Mouse (Mus musculus) heart, adult 2 months (tissue): ENCODE measurements around the gene Bcorl1. TPM values are rescaled to one million over a fixed set of nuclear protein-coding genes. Genes with fewer than 3 reads are reported as not detected.

ENCODE experiments used
- DNase-seq, 2 experiments: peaks; one replicate each; pipeline ENCODE4 v3.0.0; 2021
- H3K27ac ChIP-seq: fragments of 200-600 bp; 2 replicates; pipeline ENCODE4 v1.8.1; 2022
- H3K27me3 ChIP-seq: fragments of 200-500 bp; 2 replicates; pipeline ENCODE4 v1.6.1; 2012; ENCODE audit warnings: mild to moderate bottlenecking, low read length, inconsistent platforms, mixed read lengths; ENCODE audit not compliant: control insufficient read depth, insufficient read depth
- H3K36me3 ChIP-seq: fragments of 200-500 bp; 2 replicates; pipeline ENCODE4 v1.6.1; 2012; ENCODE audit warnings: low read length, inconsistent platforms; ENCODE audit not compliant: control insufficient read depth, insufficient read depth
- H3K4me1 ChIP-seq: fragments of 200-500 bp; 2 replicates; pipeline ENCODE4 v1.6.1; 2011; ENCODE audit warnings: low read length; ENCODE audit not compliant: control insufficient read depth, insufficient read depth
- H3K4me3 ChIP-seq: fragments of 200-600 bp; 2 replicates; pipeline ENCODE4 v1.8.1; 2022
- H3K79me2 ChIP-seq: fragments of 200-500 bp; replicated peaks from 2 replicates; pipeline ENCODE4 v1.6.1; 2012; ENCODE audit warnings: mild to moderate bottlenecking, inconsistent platforms, low read length, moderate library complexity, mixed read lengths; ENCODE audit not compliant: control insufficient read depth, insufficient read depth
- H3K9ac ChIP-seq: fragments of 200-500 bp; 2 replicates; pipeline ENCODE4 v1.6.1; 2012; ENCODE audit warnings: low read depth, mild to moderate bottlenecking, control low read depth, inconsistent platforms, low read length, mixed read lengths
- CTCF ChIP-seq: fragments of 200-600 bp; IDR thresholded peaks from 2 replicates; pipeline ENCODE4 v1.8.1; 2022; ENCODE audit warnings: antibody characterized with exemption, mild to moderate bottlenecking, moderate library complexity
- EP300 ChIP-seq: fragments of 200-500 bp; IDR thresholded peaks from 2 replicates; pipeline ENCODE4 v1.6.1; 2011; ENCODE audit warnings: low read depth, low read length, control low read depth; ENCODE audit not compliant: insufficient read depth
- POLR2A ChIP-seq: fragments of 200-500 bp; IDR thresholded peaks from 2 replicates; pipeline ENCODE4 v1.6.1; 2011; ENCODE audit warnings: mild to moderate bottlenecking, low read depth, low read length, control low read depth; ENCODE audit not compliant: insufficient read depth
- WGBS: fragments of 180-500 bp; shearing (Covaris S2); methylation state at CpG from one replicate; pipeline ENCODE4 v1.1.7; 2018; 5-methylcytosine and 5-hydroxymethylcytosine counted together
- intact Hi-C: fragments of 180-260 bp; cut with DNase I; formaldehyde crosslinking; loops from one replicate; pipeline ENCODE4 v1.15.1; 2025
- polyA plus RNA-seq: library from polyadenylated mRNA; depleted of rRNA; stranded (reverse); fragments of >200 nt; gene quantifications from 2 replicates; pipeline ENCODE4 v1.2.3, GENCODE M21; 2012
- total RNA-seq, 2 experiments: library from RNA; stranded (reverse); gene quantifications; 2 replicates each; pipeline ENCODE4 v1.2.3; 2021

Bcorl1 gene
- total and polyA plus RNA-seq, 3 experiments = 2.3 to 6.0 (median 5.7) TPM

DNA sequence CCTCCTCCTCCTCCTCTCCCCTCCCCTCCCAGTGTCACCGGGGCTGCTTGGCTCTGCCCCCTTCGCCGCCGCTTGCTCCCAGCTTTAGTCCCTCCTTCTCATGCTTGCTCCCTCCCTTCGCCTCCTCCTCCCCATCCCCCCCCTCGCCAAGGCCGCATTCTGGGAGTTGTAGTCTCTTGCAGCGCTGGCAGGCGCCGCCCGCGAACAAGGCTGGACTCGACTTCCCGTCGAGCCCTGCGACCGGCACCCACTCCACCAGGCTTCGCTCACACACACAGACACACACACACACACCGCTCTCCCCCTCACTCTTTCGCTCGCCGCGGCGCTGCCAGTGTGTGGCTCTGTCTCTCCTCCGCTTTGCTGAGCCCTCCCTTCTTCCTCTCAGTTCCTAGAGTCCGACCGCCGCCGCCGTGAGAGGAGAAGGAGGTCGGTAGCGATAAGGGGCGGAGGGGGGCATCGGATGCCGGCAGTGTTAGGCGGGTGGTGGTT lies 2.3 kb downstream of the Bcorl1 start:
- peak; percentile 81 to 91 for DNase-seq
- peak overlapping the region; percentile 44 for H3K9ac ChIP-seq
- no peaks in the 10 kb centered on the region for H3K36me3 ChIP-seq
- H3K79me2 ChIP-seq = no peaks in the 10 kb centered on the region
- peaks cover 2% of the 10 kb centered on the region; the same call in 1 of the 2 replicates for H3K4me1 ChIP-seq
- H3K27me3 ChIP-seq = no peaks in the 10 kb centered on the region
- 6% methylated on average over 32 of the region's 36 CpGs for WGBS
- H3K27ac ChIP-seq = peak overlapping the region; percentile 67
- intact Hi-C loops = loop anchor here (5.0 kb wide), 1 partner anchor 136 kb away; the partner anchor contains the start of gene Zdhhc9
- TF ChIP-seq POLR2A (peak; percentile 78), CTCF (no peak), EP300 (0 out of 2 replicates have a peak, but pooled peaks have one; percentile 18)
- H3K4me3 ChIP-seq = peak overlapping the region; percentile 65

DNA sequence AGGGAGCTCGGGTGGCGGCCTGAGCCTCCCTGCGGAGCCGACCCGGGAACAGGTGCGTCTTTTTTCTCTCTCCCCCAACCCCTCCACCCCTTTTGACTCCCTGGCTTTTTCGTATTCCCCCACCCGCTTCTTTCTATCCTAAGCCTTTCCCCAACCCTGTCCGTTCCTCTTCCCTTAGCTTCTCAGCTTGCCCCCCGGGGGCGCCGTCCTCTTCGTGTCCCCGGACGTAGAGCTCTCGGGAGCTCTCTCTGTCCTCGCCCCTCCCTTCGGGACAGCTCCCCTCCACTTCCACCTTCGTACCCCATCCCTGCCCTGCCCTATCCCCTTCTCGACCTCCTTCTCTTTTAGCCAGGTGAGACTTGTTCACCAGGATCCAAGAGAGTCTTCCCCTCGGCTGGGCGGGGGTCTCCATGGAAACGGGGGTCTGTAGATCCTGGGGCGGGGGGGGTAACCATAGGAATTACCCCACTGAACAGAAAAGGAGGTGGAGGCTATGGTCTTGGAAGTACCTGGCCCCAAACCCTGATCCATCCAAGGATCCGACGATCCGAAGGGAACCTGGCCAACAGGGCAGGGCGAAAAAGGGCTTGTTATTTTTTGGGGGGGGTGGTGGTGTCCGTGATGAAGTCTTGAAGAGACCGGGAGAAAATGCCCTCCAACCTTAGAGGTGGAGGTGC lies 2.9 kb downstream of the Bcorl1 start:
- Histone ChIP-seq H3K27me3 (no peaks in the 10 kb centered on the region), H3K27ac (peak overlapping the region; percentile 67), H3K9ac (peak overlapping the region; percentile 43), H3K4me3 (peak overlapping the region; percentile 65), H3K4me1 (peaks cover 2% of the 10 kb centered on the region; the same call in 1 of the 2 replicates), H3K79me2 (no peaks in the 10 kb centered on the region), H3K36me3 (no peaks in the 10 kb centered on the region)
- no peak for TF ChIP-seq EP300
- 12% methylated on average over 30 of the region's 30 CpGs for WGBS
- intact Hi-C loops = loop anchor here (5.0 kb wide), 1 partner anchor 137 kb away; the partner anchor contains the start of gene Zdhhc9
- peak in 1 of 2 experiments; percentile 2 for DNase-seq

DNA sequence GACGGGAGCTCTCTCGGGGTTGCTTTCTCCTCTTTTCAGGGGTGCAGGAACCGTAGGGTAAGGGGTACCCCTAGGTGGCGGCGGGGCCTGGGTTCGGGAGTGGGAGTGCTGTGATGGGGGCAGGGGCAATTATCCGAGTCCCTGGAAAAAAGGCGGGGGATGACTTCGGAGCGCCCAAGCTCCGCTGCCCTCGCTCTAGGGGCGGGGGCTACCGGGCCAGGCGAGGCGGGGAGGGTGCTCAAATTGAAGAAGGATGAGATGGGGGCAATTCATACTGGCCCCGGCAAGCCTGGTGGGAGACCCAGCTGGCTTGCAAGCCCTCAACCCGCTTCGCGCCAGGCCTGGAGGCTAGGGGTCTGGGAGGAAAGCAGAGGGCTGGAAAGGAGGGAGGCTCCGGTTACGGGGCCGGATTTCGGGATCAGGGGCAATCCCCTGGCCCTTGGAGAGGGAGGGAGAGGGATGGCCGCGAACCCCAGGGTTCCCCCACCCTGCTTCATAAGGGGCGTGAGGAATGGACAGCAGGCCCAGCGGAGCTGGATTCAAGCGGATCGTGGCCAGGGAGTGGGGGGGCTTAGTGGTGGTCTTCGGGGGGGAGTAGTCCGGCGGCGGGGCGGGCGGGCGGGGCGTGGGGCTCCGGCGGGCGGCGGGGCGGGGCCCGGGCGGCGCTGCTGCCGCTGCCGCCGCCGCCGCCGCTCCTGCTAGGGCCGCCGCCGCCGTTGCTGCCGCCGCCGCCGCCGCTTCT lies 3.7 kb downstream of the Bcorl1 start:
- TF ChIP-seq EP300 = no peak
- TF ChIP-seq CTCF = no peak
- TF ChIP-seq POLR2A = no peak
- Histone ChIP-seq H3K9ac (peak overlapping the region; percentile 74), H3K27ac (no peak overlapping the region), H3K79me2 (no peaks in the 10 kb centered on the region), H3K4me1 (peaks cover 2% of the 10 kb centered on the region; the same call in 1 of the 2 replicates), H3K4me3 (peak overlapping the region; percentile 65), H3K36me3 (no peaks in the 10 kb centered on the region), H3K27me3 (no peaks in the 10 kb centered on the region)
- intact Hi-C loops = loop anchor here (5.0 kb wide), 2 partner anchors 37 to 138 kb away; partner anchors contain the start of gene Zdhhc9
- WGBS = 19% methylated on average over 36 of the region's 61 CpGs
- peak; percentile 6 to 48 for DNase-seq

DNA sequence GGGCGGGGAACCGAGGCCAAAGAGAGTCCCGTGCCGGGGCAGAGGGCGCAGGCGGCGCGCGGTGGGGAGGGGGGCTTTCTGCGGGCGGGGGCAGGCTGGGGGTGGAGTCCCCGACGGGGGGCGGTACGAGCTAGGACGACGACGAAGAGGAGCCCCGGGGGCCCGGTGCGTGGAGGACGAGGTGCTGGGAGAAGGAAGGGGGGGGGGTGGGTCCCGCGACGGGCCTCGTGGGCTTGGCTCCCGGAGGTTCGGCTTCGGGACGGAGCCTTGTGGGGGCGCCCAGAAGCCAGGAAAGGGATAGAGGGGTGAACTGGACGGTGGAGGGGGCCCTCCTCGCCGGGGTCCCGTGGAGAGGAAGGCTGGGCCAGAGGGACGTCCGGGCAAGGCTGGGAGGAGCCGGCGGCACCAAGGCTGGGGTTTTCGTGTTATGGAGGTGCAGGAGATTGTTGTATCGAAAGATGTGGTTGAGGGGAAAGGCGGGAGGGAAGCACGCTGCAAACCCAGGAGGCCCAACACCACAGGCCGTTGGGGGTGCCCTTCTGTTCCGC lies 4.3 kb downstream of the Bcorl1 start:
- Histone ChIP-seq H3K4me3 (peak overlapping the region; percentile 48), H3K27me3 (no peaks in the 10 kb centered on the region), H3K79me2 (no peaks in the 10 kb centered on the region), H3K4me1 (peaks cover 2% of the 10 kb centered on the region; the same call in 1 of the 2 replicates), H3K27ac (no peak overlapping the region), H3K9ac (peak overlapping the region; percentile 74), H3K36me3 (no peaks in the 10 kb centered on the region)
- intact Hi-C loops = loop anchor here (5.0 kb wide), 1 partner anchor 37 kb away; no protein-coding TSS in a partner anchor
- DNase-seq = peak in 1 of 2 experiments; percentile 34
- WGBS = 17% methylated on average over 36 of the region's 45 CpGs
- TF ChIP-seq CTCF = no peak
- TF ChIP-seq POLR2A = no peak
- TF ChIP-seq EP300 = no peak

DNA sequence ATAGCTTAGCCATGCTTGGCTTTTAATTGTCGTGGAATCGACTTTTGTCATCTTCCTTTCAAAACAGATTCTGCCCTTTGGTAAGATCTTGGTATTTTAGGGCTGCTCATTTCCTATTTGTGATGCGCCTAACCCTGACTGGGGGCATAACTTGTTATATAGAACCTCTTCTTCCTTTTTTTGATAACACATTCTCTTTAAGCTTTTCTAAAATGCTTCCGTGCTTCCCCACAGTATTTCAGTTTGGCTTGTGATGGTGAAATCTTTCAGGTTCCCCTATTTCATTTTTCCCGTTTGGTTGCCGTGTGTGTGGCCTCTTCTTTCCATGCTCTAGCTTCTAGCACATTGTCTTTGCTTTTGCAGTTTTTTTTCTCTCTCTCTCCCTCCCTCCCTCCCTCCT lies 14.2 kb downstream of the Bcorl1 start:
- Histone ChIP-seq H3K79me2 (no peaks in the 10 kb centered on the region), H3K27ac (no peak overlapping the region), H3K9ac (no peak overlapping the region), H3K27me3 (no peaks in the 10 kb centered on the region), H3K4me1 (no peaks in the 10 kb centered on the region), H3K4me3 (no peak overlapping the region), H3K36me3 (no peaks in the 10 kb centered on the region)
- intact Hi-C loops = no loop called here
- 74% methylated on average over 6 of the region's 6 CpGs for WGBS
- TF ChIP-seq CTCF (no peak), POLR2A (no peak), EP300 (no peak)
- no peak for DNase-seq
